Mouse (Mus musculus): ENCODE data around the gene Trappc12. TPM values are rescaled to one million over a fixed set of nuclear protein-coding genes. Genes with fewer than 3 reads are reported as not detected.
A peak's percentile ranks its signal among the peaks of the same experiment; 100 is the strongest.

Gene Trappc12
- polyA plus RNA-seq, 1 experiment, result 22.0 TPM

DNA sequence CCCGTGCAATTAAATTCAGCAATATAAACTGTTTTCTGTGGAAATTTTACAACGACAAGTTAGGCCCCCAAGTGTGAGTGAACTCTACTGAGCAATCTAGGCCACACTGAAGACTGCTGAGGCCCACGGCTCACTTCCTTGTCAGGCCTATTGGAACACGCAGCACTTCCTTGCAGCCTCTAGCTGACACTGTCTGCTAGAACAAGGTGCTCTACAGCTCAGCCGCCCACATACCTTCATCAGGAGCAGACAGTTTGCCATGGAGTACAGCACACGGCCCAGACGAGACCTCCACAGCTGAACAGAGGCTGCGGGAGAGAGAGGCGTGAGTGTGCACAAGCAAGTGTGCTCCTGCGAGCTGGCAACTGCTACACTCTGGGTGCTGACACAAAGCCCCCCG, 49.0 kb downstream of the Trappc12 start:
- no peaks in the 10 kb centered on the region for H3K27me3 ChIP-seq (ENCODE audit: control insufficient read depth, insufficient read depth, low read length)
- H3K36me3 ChIP-seq (ENCODE audit: control insufficient read depth, insufficient read depth, low read length), result peaks cover 5% of the 10 kb centered on the region
- TF ChIP-seq CTCF (IDR thresholded peaks at IDR 0.05; ENCODE audit: extremely low read depth, insufficient read depth, insufficient read length, insufficient replicate concordance) (no peak), POLR2A (IDR thresholded peaks at IDR 0.05; ENCODE audit: low read depth, low read length) (no peak)
- no peak overlapping the region for H3K27ac ChIP-seq (ENCODE audit: insufficient read depth, low read length)
- H3K4me3 ChIP-seq (ENCODE audit: extremely low read depth, insufficient read depth, insufficient read length), result no peak overlapping the region
- DNase-seq (ENCODE audit: low read depth in 1 of 2, low spot score in 2 of 2), result no peak
- H3K4me1 ChIP-seq (ENCODE audit: control insufficient read depth, insufficient read depth, insufficient read length), result no peaks in the 10 kb centered on the region
- WGBS, result 89% methylated on average over 11 of the region's 11 CpGs

GRCm38 (mm10) chr12:28700561-28701025, 49.7 kb downstream of the Trappc12 start:
- Histone ChIP-seq H3K27me3 (ENCODE audit: control insufficient read depth, insufficient read depth, low read length) (no peaks in the 10 kb centered on the region), H3K27ac (ENCODE audit: insufficient read depth, low read length) (no peak overlapping the region), H3K4me3 (ENCODE audit: extremely low read depth, insufficient read depth, insufficient read length) (no peak overlapping the region), H3K36me3 (ENCODE audit: control insufficient read depth, insufficient read depth, low read length) (peaks cover 12% of the 10 kb centered on the region), H3K4me1 (ENCODE audit: control insufficient read depth, insufficient read depth, insufficient read length) (no peaks in the 10 kb centered on the region)
- no peak for TF ChIP-seq POLR2A (IDR thresholded peaks at IDR 0.05; ENCODE audit: low read depth, low read length)
- no peak for TF ChIP-seq CTCF (IDR thresholded peaks at IDR 0.05; ENCODE audit: extremely low read depth, insufficient read depth, insufficient read length, insufficient replicate concordance)
- DNase-seq (ENCODE audit: low read depth in 1 of 2, low spot score in 2 of 2), result no peak
- WGBS, result 90% methylated on average over 19 of the region's 19 CpGs

DNA sequence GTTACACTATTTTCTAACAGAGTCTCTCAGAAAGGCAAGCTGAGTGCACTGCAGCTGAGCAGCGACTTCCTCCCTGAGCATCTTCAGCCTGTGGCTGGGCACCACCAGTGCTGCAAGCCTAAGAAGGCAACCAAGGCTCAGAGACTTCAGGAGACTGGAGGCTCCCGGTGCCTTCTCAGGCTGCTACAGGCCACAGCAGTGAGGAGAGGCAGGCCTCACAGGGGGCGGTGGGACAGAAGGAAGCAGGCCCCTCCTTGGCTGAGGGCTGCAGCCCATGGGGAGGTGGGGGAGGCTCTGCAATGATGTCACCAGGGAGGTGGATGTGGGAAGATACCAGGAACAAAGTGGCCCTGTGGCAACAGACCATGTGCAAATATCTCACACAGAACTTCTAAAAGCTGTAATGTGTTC, 50.2 kb downstream of the Trappc12 start:
- Histone ChIP-seq H3K4me3 (ENCODE audit: extremely low read depth, insufficient read depth, insufficient read length) (no peak overlapping the region), H3K27ac (ENCODE audit: insufficient read depth, low read length) (no peak overlapping the region), H3K36me3 (ENCODE audit: control insufficient read depth, insufficient read depth, low read length) (peaks cover 14% of the 10 kb centered on the region), H3K4me1 (ENCODE audit: control insufficient read depth, insufficient read depth, insufficient read length) (no peaks in the 10 kb centered on the region), H3K27me3 (ENCODE audit: control insufficient read depth, insufficient read depth, low read length) (no peaks in the 10 kb centered on the region)
- no peak for DNase-seq (ENCODE audit: low read depth in 1 of 2, low spot score in 2 of 2)
- 62% methylated on average over 3 of the region's 3 CpGs for WGBS
- no peak for TF ChIP-seq CTCF (IDR thresholded peaks at IDR 0.05; ENCODE audit: extremely low read depth, insufficient read depth, insufficient read length, insufficient replicate concordance)

DNA sequence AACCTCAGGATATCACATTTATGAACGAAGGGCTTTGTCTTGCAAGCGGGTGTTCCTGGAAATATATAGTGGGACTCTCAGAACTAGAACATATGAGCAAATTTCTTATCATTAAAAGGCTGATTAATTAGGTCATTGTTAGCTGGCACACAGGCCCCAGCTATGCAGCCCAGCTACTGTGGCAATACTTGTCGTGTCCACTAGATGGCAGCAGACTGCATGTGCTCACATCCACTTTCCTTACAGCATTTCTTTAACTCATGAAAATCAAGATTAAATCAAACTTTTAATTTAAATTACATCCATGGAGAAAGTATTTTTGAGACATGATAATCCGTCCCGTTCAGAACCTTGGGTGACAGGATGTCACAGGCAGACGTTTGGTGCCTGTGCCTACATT, 50.6 kb downstream of the Trappc12 start:
- Histone ChIP-seq H3K4me1 (ENCODE audit: control insufficient read depth, insufficient read depth, insufficient read length) (no peaks in the 10 kb centered on the region), H3K4me3 (ENCODE audit: extremely low read depth, insufficient read depth, insufficient read length) (no peak overlapping the region), H3K27me3 (ENCODE audit: control insufficient read depth, insufficient read depth, low read length) (no peaks in the 10 kb centered on the region), H3K36me3 (ENCODE audit: control insufficient read depth, insufficient read depth, low read length) (peaks cover 16% of the 10 kb centered on the region), H3K27ac (ENCODE audit: insufficient read depth, low read length) (no peak overlapping the region)
- 38% methylated on average over 6 of the region's 6 CpGs for WGBS
- TF ChIP-seq POLR2A (IDR thresholded peaks at IDR 0.05; ENCODE audit: low read depth, low read length), result no peak
- TF ChIP-seq CTCF (IDR thresholded peaks at IDR 0.05; ENCODE audit: extremely low read depth, insufficient read depth, insufficient read length, insufficient replicate concordance), result peak; percentile 76; the same call in 1 of the 2 replicates
- peak; percentile 12 to 53 for DNase-seq (ENCODE audit: low read depth in 1 of 2, low spot score in 2 of 2)

- H3K36me3 ChIP-seq (ENCODE audit: control insufficient read depth, insufficient read depth, low read length), result peaks cover 20% of the 10 kb centered on the region
Measured at GRCm38 (mm10) chr12:28699086-28699485, 51.2 kb downstream of the Trappc12 start.

DNA sequence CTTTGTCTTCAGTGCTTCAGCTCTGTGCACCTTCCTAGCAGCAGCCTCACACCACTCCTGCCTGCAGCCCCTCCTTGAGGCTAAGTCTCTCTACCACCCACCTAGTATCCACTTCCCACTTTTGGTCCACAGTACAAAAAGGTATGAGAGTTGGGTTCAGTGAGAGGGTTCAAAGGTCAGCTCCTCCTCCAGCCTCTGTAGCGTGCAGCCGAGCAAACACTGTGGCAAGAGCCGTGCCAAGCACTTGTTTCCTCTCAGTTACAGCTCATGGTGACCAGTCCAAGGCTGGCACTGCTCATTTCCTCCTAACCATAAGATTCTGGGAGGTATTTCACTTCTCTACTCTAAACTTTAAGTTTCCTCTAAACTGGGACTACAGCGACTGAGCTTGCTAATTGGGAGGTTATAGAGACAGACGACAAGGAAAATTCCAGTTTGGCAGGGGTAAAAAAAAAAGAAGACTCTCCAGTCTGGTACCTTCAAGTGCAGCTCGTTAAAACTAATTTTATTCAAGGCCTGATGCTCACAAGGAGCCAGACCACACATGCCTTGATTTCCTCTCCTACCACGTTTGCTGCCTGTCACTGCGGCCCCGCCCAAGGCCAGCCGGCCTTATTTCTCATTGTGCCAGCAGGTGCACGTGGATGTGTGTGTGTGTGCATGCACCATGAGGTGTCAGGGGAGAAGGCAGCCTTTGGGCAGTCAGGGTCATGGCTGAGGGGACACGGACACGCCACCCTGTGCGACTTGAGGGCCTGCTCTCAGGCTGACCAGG, 52.3 kb downstream of the Trappc12 start:
- H3K27ac ChIP-seq (ENCODE audit: insufficient read depth, low read length), result no peak overlapping the region
- no peak for TF ChIP-seq CTCF (IDR thresholded peaks at IDR 0.05; ENCODE audit: extremely low read depth, insufficient read depth, insufficient read length, insufficient replicate concordance)
- TF ChIP-seq POLR2A (IDR thresholded peaks at IDR 0.05; ENCODE audit: low read depth, low read length), result no peak
- peaks cover 21% of the 10 kb centered on the region for H3K36me3 ChIP-seq (ENCODE audit: control insufficient read depth, insufficient read depth, low read length)
- no peaks in the 10 kb centered on the region for H3K27me3 ChIP-seq (ENCODE audit: control insufficient read depth, insufficient read depth, low read length)
- H3K4me1 ChIP-seq (ENCODE audit: control insufficient read depth, insufficient read depth, insufficient read length), result no peaks in the 10 kb centered on the region
- WGBS, result 80% methylated on average over 14 of the region's 14 CpGs
- DNase-seq (ENCODE audit: low read depth in 1 of 2, low spot score in 2 of 2), result no peak
- H3K4me3 ChIP-seq (ENCODE audit: extremely low read depth, insufficient read depth, insufficient read length), result no peak overlapping the region

More at GRCm38 (mm10) chr12:28699086-28699485, 51.2 kb downstream of the Trappc12 start:
- no peaks in the 10 kb centered on the region for H3K27me3 ChIP-seq (ENCODE audit: control insufficient read depth, insufficient read depth, low read length)
- no peak overlapping the region for H3K4me3 ChIP-seq (ENCODE audit: extremely low read depth, insufficient read depth, insufficient read length)
- H3K4me1 ChIP-seq (ENCODE audit: control insufficient read depth, insufficient read depth, insufficient read length), result no peaks in the 10 kb centered on the region
- no peak for DNase-seq (ENCODE audit: low read depth in 1 of 2, low spot score in 2 of 2)
- no peak overlapping the region for H3K27ac ChIP-seq (ENCODE audit: insufficient read depth, low read length)
- TF ChIP-seq CTCF (IDR thresholded peaks at IDR 0.05; ENCODE audit: extremely low read depth, insufficient read depth, insufficient read length, insufficient replicate concordance) (no peak), POLR2A (IDR thresholded peaks at IDR 0.05; ENCODE audit: low read depth, low read length) (no peak)
- WGBS, result 94% methylated on average over 5 of the region's 5 CpGs

DNA sequence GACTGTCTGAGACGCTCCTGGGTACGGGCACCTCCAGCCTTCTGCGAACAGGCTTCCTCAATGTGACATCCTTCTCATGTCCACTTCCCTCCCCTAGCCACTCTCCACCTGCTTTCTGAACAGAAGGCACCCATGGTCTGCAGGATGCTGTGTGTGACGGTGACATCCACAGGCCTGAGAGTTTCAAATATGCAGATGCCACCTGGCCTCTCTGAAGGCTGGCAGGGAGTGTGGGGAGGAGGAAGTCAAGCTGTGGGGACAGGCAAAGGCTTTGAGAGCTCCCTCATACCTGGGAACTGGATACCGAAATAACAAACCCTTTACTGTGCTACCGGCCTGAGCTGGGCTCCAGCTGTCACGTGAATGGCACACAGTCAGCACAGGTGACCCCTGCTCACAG, 55.5 kb downstream of the Trappc12 start:
- no peaks in the 10 kb centered on the region for H3K4me1 ChIP-seq (ENCODE audit: control insufficient read depth, insufficient read depth, insufficient read length)
- TF ChIP-seq POLR2A (IDR thresholded peaks at IDR 0.05; ENCODE audit: low read depth, low read length), result no peak
- no peak for TF ChIP-seq CTCF (IDR thresholded peaks at IDR 0.05; ENCODE audit: extremely low read depth, insufficient read depth, insufficient read length, insufficient replicate concordance)
- WGBS, result 93% methylated on average over 7 of the region's 7 CpGs
- H3K27ac ChIP-seq (ENCODE audit: insufficient read depth, low read length), result no peak overlapping the region
- no peak for DNase-seq (ENCODE audit: low read depth in 1 of 2, low spot score in 2 of 2)
- no peak overlapping the region for H3K4me3 ChIP-seq (ENCODE audit: extremely low read depth, insufficient read depth, insufficient read length)
- H3K36me3 ChIP-seq (ENCODE audit: control insufficient read depth, insufficient read depth, low read length), result peaks cover 30% of the 10 kb centered on the region
- no peaks in the 10 kb centered on the region for H3K27me3 ChIP-seq (ENCODE audit: control insufficient read depth, insufficient read depth, low read length)
